Mouse (Mus musculus): ENCODE measurements around the gene Gm5773.
"Not testable (repeated sequence)": the region's sequence is repeated elsewhere in the genome, so short reads cannot be mapped to it uniquely, and the experiment has no call there.

The Gm5773 gene

GRCm38 (mm10) chr3:93772700-93773099 lies at the start of gene Gm5773:
Gm5773 (plus strand) TSS chr3:93773000.
- in situ Hi-C loops (cut with MboI, MseI): not testable (repeated sequence)

GRCm38 (mm10) chr3:93745475-93745874 lies 27.3 kb upstream of the Gm5773 start:
- in situ Hi-C loops (cut with MboI, MseI): loop anchor here (5.0 kb wide), 1 partner anchor 292 kb away; no protein-coding TSS in a partner anchor

DNA sequence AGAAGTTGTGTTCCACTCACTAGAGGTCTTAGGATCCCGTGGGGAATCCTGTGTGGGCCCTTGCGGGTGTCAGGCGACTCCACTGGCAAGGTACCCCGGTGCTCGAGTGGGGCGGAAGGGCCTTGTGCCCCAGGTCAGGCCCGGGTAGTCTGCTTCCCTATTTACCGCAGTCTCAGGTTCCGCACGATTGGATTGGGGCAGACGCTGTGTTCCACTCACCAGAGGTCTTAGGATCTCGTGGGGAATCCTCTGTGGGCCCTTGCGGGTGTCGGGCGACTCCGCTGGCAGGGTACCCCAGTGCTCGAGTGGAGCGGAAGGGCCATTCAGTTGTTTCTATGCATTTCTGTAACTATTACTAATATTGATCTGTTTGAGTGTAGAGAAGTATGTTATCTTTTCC lies 18.8 kb upstream of the Gm5773 start:
- in situ Hi-C loops (cut with MboI, MseI): not testable (repeated sequence)

GRCm38 (mm10) chr3:93796098-93796497 lies 23.3 kb downstream of the Gm5773 start, which contains the start of gene Tdpoz4:
Tdpoz4 (plus strand) TSS chr3:93796398.
- in situ Hi-C loops (cut with MboI, MseI): not testable (repeated sequence)

GRCm38 (mm10) chr3:93813341-93813740 lies 40.5 kb downstream of the Gm5773 start:
- in situ Hi-C loops (cut with MboI, MseI): not testable (repeated sequence)
